Mouse (Mus musculus) gonadal fat pad, adult 2 months (tissue): ENCODE results near the gene Prdx6. TPM values are rescaled to one million over a fixed set of nuclear protein-coding genes. Genes with fewer than 3 reads are reported as not detected.
"Not testable (repeated sequence)": the region's sequence is repeated elsewhere in the genome, so short reads cannot be mapped to it uniquely, and the experiment has no call there.

ENCODE experiments used
- DNase-seq: peaks from one replicate; pipeline ENCODE4 v3.0.0-alpha.2; 2012; ENCODE audit warnings: low read depth
- polyA plus RNA-seq: library from polyadenylated mRNA; depleted of rRNA; stranded (reverse); fragments of >200 nt; gene quantifications from 2 replicates; pipeline ENCODE4 v1.2.3, GENCODE M21; 2012

The Prdx6 gene
- polyA plus RNA-seq, 1 experiment, result 283 TPM

DNA sequence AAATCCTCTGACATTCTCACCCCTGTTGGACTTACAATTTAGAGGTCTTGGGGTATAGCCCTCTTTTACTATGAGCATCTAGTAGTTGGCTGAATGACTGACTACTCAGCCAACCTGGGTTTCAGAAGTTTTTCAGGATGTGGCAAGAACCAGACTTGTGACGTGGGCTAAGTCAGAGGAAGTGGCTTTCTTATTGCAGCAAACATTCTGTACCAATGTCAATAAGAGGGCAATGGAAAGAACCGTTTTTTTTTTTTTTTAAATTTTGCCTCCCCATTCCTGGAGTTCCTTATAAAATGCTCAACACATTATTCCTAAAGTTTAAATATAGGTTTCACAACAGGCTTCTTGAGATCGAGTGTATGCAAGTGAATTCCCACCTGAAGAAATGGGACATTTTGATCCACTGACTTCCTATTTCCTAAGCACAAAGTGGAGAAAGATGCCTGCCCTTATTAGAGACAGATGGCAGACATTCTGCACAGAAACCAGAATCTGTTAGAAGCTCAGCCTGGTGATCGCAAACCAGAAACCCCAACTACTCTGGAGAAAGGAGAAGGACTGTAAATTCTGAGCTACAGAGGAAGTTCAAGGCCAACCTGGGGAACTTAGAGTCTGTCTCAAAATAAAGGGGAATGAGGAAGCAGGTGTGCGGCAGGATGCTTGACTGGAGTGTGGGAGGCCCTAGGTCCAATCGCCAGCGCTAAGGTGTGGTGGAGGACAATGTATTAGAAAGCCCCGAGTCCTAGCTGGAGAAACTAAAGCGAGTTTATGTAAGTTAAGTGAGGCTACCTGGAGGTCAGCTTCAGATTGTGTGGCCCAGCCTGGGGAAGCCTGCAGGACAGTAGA lies 622 bp upstream of the Prdx6 start:
- no peak for DNase-seq

DNA sequence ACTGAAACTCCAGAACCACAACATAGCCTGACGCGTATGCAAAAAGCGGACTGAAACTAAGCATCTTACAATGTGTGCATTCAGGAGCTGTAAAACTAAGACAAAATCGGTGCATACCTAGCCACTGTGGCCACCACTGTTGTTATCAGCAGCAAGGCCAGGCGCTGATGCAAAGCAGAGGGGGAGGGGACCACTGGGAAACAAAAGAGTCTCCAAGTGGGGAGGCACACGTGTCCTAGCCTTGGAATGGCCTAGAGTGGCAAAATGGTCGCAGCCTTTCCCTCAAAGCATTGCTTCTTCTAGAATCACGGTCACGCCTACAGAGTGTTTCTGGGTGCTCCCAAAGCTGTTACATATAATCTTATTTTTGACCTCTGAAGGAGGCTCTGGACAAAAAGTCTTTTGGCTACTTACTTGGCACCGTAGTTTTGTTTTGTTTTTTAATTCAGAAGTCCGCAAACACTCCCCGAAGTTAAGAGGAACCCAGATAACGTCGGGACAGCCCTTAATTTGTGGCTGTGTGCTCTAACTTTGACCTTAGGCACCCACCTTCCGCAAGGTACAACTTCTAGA lies 902 bp downstream of the Prdx6 start:
- DNase-seq, result no peak

DNA sequence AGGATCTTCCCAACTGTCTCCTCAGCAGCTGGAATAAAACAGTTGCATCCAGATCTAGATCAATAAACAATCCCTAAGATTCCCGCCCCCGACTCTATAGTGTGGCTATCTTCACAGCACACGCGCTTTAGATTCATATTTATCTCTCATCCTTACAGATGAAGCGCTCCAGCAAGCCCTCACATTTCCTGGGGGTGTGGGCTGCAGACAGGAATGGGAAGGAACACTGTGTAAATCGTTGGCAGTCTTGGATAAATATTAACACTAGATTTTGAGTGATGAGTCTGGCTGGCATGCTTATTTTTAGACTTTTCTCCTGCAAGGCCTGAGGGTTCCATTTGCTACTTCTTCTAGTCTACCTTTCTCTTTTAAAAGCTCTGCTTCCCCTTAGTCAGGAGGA lies 1.6 kb downstream of the Prdx6 start:
- no peak for DNase-seq

DNA sequence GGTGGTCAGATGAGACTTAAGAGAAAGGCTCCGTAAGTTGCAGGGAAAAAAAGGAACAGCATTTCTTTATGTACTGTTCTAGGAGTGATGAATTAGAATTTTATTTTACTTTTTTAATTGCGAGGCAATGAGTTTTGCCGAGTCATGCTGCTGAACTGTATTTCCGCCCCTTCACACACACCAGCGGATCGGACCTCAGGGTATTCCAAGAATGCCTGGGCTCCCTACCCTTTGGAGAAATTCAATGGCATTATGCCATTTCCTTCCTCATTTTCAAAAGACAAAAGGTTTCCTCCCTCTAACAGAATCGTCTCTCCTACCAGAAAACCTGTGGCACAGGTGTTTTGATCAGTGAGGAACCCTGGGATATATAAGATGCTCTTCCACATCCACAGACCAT lies 2.3 kb downstream of the Prdx6 start:
- DNase-seq, result no peak

DNA sequence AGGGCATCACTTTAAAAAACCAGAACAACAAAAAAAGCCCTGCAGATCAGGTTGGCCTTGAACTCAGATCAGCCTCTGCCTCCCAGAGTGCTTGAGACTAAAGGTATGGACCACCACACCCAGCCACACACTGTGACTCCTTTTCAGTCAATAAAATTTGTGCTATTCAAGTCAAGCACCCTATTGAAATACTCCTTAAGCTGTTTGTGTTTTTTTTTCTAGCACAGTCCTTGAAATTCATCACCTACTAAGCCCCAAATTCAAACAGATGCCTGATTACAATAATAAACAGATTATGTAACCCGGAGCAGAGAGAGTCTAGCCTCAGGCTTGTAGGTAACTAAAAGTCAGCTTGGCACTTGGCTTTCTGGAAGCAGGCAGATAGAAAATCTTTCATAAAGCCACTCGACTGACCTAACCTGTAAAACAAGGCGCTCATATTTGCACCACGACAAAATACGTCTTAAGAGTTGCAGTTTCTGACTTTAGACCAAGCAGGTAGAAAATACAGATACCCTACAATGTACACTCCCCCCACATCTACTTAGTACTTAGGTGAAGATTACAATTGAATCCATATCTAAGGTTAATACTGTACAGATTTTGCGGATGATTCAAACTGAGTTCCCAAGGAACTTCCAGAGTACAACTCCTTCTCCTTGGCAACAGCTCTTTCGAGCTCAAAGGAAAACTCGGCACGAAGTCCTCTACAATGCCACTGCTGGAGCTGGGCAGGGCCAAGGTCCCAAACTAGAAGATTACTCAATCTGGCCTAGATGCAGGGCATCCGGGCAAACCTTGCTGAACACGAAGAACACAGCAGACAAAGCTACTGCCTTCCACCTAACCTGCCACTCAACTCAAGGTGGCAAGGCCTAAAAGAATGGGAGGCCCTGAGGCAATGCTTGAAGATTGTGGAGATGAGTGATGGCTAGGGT lies 3.1 kb downstream of the Prdx6 start:
- peak; percentile 73 for DNase-seq

DNA sequence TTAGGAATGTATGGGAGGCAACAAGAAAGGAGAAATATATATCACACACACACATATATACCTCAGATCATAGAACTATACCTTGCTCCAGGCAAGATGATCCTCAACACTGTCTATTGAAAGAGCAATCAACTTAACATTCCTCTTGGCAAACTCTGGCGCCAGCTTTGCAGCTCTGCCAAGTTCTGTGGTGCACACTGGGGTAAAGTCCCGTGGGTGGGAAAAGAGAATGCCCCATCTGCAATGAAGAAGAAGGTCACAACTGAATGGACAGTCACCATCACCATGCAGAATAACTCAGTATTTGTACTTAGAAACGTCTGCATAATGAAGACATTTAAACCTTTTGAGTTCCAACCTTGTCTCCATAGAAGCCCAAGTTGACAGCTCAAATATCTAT lies 3.8 kb downstream of the Prdx6 start:
- no peak for DNase-seq

DNA sequence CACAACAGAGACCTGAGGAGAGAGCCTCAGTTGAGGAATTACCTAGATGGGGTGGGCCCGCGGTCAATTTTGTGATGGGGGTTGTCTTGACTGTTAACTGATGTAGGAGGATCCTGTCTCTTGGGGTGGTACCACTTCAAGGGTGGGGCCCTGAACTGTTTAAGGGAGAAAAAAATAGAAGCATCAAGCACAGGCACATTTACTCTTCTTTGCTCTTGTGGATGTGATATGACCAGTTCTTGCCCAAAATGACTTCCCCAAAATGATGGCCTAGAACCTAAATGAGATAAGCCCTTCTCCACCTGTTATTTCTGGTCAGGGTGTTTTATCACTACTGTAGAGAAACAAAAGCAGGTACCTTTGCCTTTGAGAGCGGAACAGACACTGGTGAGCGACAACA lies 13.3 kb downstream of the Prdx6 start:
- no peak for DNase-seq

DNA sequence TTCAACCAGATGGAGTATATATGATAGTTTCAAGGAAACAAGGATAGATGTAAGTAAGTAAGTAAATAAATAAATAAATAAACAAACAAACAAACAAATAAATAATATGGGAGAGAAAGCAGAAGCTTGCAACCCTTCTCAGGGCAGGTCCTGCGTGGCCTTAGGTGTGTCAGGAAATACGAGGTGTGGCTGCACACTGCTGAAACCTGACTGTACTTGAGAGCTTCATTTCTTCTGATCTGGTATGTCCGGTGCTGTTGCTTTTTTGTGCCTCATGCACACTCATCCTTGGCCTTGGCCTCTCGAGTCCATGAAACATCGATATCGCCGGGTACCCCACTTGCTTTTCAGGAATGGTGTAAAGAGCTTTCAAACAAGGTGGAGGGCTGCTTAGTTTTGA lies 13.7 kb downstream of the Prdx6 start:
- DNase-seq, result no peak

DNA sequence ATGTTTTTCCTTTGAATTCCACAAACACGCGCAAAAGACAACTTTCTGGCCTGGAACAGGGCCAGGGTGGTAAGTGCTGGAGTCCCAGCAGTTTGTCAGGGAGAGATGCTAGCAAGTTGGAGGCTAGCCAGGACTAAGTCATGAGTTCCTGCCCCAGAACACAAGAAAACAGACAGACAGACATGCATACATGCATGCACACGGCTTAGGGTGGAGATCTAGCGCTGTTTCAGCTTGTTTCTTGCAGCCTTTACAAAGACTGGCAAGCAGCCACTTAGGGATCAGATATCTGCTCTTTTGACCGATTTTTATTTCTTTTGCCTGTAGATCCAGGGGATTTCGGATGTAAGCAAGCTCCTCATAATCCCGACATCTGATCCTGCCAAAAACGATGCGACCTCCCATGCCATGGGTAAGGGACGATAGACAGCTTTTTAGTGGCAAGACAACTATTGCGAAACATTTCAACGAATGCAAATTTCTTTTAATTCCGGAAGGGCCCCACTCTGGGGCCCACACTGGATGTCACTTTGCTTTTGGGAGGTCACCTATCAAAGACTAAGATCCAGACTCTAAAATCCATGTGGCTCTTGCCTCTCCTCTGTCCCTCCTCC lies 17.7 kb downstream of the Prdx6 start:
- DNase-seq, result no peak

DNA sequence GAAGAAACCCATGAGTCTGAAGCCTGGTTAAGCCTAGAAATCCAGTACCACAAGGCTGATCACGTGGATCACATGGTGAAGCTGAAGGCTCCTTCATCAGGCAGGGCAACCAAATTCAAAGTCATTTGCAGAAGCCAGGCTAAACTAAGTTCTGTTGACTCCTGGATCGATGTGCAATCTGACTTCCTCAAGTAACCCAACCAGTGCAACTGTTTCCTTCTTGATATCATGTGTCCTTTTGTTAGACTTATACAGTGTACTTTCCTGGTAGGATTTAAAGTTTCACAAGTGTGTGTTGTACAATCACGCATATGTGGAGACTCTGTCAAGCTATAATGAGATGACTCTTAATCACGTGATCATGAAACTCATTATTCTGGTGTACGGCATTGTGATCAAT lies 18.8 kb downstream of the Prdx6 start:
- DNase-seq, result no peak

DNA sequence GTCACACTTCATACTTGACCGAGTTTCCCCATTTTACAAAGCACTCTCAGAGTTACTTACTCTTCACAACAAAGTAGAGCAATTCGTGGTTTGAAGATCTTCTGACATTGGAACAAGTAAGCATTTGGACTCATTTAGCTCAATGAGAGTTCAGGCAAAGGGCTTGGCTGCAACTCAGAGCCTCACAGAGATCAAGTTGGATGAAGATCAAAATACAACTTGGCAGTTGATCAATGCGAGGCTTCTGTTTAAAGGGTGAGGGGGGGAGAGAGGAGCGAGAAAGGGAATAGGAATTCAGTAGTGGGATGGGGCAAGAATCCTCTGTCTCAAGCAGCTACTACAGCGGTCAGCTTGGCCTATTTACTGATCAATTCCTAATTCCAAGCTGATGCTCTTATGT lies 26.2 kb downstream of the Prdx6 start:
- no peak for DNase-seq

DNA sequence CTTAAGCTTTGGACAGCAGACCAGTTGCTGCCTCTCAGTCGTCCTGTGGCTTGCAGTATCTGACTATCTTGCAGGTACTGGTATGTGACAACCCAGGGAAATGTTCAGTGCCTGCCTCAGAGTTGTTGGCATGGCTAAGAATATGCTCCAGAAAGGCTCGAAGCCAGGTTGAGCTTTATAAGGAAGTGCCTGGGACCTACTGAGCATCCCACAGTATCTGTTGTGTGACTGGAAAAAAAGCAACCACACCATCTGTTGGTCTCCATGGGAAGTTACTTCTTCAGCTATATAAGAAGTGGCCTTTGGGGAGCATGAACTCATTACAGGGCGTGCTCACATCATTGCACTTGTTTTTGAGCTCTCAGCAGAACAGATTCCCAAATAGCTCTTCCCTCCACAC lies 31.2 kb downstream of the Prdx6 start:
- no peak for DNase-seq

DNA sequence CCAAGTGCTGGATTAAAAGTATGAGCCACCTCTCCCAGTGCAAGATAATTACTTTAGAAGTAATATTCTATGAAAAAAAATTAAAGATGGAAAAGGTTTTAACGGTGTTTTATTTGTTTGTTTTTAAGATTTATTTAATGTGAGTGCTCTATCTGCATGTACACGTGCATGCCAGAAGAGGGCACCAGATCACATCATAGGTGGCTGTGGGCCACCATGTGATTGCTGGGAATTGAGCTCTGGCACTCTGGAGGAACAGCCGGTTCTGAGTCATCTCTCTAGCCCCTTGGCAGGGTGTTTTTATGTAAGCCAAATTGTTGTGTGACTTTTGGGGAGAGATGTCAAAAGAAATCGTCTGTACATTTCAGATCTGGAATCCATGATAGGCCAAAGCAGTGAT lies 36.6 kb downstream of the Prdx6 start:
- DNase-seq, result no peak

DNA sequence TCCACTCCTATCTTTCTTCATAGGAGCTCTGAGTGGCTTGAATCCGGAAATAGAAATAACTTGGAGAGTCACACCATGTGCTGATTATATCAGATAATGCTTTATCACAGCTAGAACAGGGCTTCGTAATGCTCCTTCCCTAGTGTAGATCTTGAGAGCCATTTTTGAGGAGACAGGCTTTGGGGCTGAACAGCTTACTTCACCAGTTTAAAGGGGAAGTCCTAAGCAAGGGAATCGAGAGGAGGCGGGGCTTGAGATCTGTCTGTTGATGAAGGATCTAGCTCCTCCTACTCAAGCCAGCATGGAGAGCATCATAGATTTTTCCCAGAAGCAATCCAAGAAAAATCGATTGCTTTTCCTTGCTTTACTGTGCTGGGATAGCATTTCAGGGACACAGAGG lies 51.2 kb downstream of the Prdx6 start:
- no peak for DNase-seq

DNA sequence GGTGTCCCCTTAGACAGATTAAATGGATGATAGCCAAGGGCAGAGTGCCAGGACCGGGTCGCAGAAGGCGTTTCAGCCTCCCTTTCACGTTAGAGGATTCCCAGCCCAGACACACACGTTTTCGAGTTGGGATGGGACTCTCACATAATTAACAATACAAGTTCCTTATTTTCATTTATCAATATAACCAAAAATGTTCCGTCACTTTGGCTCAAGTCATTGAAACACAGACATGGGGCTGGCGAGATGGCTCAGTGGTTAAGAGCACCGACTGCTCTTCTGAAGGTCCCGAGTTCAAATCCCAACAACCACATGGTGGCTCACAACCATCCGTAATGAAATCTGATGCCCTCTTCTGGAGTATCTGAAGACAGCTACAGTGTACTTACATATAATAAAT lies 54.7 kb downstream of the Prdx6 start:
- DNase-seq, result not testable (repeated sequence)

DNA sequence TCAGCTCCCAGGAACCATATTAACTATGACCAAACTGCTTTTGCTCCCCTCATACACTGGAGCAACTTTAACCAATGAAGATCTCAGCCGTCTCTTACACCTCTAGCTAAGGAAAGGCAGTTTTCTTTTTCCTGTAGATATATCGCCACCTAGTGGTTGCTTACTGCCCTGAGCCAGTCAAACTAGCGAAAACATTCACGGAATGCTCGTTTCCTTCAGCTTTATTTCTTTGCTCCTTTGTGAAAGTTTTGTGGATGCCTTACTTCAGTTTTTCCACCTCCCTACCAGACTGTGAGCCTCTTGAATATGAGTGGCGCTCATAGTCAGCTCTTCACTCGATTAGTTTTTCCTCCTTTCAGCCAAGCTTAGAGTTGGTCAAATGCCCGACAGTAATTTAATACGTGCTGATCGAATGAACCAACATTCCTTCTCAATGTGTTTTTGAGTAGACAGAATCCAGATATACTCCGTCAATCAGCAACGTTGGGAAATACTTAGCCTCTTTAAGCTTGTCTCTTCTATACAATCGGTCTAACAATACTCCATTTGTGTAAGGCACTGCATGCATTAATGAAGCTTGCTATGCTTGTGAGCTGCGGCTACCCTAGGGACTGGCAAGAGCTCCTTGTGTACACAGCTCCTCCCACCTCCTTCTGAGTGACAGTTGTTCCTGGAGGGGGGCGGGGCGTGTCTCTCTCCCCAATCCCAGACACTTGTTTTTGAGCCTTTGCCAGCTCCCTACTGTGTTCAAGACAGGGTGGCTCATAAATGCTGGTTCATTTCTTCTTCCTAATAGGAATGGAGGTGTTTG lies 55.3 kb downstream of the Prdx6 start:
- DNase-seq, result peak; percentile 44

DNA sequence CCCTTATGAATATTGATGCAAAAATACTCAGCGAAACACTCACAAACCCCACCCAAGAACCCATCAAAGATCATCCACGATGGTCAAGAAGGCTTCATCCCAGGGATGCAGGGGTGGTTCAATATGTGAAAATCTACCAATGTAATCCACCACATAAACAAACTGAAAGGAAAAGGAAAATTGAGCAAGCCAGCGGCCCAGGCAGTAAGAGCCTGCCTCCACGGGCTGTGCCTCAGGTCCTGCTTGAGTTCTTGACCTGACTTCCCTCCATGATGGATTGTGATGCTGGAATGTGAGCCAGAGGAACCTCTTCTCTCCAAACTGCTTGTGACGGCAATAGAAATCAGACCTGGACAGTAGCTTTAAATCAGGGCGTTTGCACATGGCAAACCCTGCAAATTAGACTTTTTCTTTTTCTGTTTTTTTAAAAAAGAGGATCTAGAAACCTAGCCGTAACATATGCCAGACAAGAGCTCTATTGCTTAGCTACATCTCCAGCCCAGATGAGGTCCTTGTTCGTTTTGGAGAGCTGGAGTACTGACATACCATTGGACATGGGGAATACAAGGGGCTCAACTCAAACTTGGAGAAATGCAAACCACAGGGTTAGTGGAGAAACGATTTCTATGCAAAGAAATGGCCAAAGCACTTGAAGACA lies 60.6 kb downstream of the Prdx6 start:
- no peak for DNase-seq
